Mouse (Mus musculus): ENCODE measurements at regions not wholly inside any gene's neighbourhood (a gene's known extent, or its start where the extent isn't known, plus 50 kb on each side); places are given as distances from the start of the nearest gene placed in this dataset.

DNA sequence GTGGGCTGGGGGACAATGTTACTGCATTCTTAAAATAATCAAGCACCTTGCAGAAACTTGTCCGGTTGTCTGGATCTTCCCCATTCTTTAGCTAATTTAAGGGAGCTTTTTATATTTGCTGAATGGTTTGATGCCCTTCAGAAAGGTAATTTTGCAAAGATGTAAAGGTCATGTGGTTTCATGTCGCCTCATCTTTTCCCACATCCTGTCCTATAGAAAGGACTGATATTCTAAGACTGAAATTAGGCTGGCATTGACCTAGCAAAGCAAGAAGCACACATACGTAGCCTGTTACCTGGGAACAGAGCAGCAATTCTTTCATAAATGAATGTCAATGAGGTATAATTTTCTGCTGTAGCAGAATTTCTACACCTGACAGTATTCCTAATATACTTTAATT lies 315.4 kb downstream of the Cog6 start:
- no peak overlapping the region for H3K27ac ChIP-seq
- no peak for TF ChIP-seq CTCF (IDR thresholded peaks at IDR 0.05)
- intact Hi-C loops (cut with DNase I): no loop called here

GRCm38 (mm10) chr3:52693813-52694212 lies 323.2 kb downstream of the Cog6 start:
- H3K4me3 ChIP-seq: no peak overlapping the region
- no peak for DNase-seq
- no peak for TF ChIP-seq CTCF (IDR thresholded peaks at IDR 0.05)
- no peak overlapping the region for H3K27ac ChIP-seq
- intact Hi-C loops (cut with DNase I): no loop called here

More for the DNA sequence above, 315.4 kb downstream of the Cog6 start:
- no peak overlapping the region for H3K4me3 ChIP-seq
- no peak for DNase-seq

DNA sequence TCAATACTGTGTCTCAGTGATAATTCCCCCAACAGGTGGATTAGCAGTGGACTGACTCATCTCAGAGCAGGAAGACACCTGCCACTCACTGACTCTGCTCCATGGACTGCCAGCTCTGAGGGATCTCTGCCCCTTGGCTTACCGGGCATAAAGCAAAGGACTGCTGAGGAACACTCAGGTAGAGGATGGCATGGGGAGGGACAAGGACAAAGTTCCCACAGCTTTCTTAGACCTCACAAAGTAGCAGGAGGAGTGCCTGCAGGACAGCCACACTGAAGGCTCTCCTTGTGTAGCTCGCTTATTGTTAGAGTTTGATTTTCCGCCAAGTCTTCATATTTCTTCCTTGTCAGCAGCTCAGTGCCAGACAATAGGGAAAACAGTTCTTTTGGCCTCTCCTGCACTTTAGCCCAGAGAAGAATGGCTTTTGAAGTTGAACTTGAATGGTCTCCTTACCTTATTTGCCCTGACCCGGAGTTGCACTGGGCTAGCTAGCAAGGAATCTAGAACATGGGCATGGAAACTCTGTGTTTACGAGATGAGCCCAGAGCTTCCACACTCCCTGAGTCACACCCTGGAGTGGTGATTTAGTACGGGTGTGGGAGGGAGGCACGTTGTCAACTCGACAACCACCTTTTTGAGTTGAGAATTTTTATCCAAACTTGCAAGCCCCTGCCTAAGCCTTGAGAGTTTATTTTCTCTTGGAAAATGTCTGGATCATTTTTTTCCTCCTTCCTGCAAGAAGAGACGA lies 331.4 kb downstream of the Cog6 start:
- Histone ChIP-seq H3K27ac (peak overlapping the region; percentile 76), H3K4me3 (peak overlapping the region; percentile 13)
- intact Hi-C loops (cut with DNase I): no loop called here
- TF ChIP-seq CTCF (IDR thresholded peaks at IDR 0.05): no peak
- peak; percentile 59 for DNase-seq

DNA sequence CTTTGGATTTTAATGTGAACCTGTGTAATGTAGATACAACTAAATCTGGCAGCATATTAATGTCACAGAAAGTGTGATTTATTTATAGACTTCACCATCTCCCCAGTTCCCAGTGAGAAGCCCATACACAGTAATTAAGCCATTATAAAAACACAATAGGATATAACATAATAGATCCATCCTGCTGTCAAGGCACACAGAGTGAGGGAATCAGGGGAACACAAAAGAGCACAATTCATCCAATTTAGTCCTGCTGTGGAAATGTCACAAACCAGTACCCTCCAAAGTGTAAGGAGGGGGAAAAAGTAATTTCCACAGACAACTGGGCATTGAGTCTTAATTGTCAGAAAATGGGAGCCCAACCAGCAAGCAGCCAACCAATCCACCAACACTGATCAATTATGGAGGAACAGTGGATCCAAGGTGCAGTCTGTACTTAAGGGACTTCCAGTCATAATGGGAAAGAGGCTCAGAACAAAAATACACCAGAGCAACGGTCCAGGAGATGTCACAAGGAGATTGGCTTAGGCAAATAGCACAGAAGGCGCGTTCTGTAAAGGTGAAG lies 336.1 kb downstream of the Cog6 start:
- no peak for DNase-seq
- H3K4me3 ChIP-seq: no peak overlapping the region
- intact Hi-C loops (cut with DNase I): no loop called here
- no peak overlapping the region for H3K27ac ChIP-seq
- TF ChIP-seq CTCF (IDR thresholded peaks at IDR 0.05): no peak

DNA sequence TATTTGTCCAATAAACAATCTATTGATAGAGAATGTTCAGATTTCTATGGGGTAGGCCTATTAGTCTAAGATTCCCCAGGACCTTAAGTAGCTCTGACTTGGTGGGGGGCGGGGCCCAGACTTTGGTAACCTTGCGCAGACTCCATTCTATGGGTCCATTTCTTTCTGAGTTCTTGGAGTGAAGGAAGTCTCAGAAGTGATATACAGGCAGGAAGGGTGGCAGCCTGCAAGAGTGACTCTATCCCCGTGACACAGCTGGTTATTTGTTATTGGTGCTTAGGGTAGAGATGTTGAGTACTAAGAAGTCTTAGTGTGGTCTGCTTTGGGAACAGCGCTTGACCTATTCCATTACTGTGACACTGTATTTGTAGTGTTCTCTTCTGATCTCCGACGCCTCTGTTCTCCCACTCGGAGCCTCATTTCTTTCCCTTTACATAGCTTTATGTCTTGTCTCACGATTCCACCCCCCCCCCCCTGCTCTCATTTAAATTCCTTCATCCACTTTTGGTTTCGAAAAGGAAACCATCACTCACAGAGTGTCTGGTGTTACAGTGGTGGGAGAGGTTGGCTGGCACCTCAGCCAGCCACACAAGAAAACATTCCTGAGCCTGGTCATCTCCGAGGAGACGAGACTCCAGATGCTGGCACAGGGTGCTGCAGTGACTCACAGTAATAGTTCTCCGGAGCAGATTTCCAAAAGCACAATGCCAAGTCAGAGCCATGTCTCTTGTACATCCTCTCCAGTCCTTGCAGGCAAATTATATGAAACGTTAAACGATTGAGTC lies 340.0 kb downstream of the Cog6 start:
- no peak overlapping the region for H3K27ac ChIP-seq
- intact Hi-C loops (cut with DNase I): no loop called here
- no peak for TF ChIP-seq CTCF (IDR thresholded peaks at IDR 0.05)
- H3K4me3 ChIP-seq: peak overlapping the region; percentile 33
- peak; percentile 47 for DNase-seq

DNA sequence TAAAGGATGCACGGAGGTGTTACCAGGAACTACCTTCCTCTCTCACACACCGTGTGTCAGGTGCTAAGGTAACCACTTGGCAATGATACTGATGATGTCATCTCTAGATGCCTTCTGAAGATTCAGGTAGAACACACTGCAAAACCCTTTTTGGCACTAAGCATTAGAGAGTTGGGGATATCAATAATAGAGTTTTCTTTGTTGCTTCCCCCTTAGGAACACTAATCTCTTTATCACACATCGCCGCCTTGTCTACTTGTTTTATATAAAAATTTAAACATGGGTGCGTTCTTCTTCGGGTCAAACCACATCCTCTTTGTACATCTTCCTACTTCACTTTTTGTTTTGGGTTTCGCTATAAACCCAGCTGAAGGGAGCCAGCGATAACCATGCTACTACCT lies 346.4 kb downstream of the Cog6 start:
- no peak overlapping the region for H3K27ac ChIP-seq
- DNase-seq: no peak
- intact Hi-C loops (cut with DNase I): no loop called here
- no peak overlapping the region for H3K4me3 ChIP-seq
- no peak for TF ChIP-seq CTCF (IDR thresholded peaks at IDR 0.05)

DNA sequence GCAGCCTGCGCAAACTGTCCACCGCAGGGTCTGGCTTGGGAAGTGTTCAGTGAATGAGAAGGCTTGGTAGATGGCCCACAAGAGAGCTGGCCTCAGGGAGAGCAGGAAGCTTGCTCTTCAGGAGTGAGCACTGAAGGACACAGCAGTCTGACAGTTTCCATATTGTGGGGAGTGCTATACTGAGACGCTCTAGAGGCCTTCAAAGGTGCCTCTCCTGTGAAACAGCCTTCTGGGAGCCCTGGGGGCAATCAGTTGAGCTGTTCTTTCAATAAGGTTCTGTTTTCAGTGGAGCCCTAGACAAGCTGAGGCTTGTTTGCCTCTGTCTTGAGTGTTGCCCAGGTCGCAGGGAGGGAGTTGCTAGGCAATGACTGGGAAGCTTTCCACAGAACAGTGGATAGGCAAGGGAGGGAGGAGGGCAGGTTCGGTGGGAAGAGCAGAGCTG lies 353.9 kb downstream of the Cog6 start:
- DNase-seq: no peak
- Histone ChIP-seq H3K27ac (no peak overlapping the region), H3K4me3 (no peak overlapping the region)
- intact Hi-C loops (cut with DNase I): no loop called here
- TF ChIP-seq CTCF (IDR thresholded peaks at IDR 0.05): no peak

DNA sequence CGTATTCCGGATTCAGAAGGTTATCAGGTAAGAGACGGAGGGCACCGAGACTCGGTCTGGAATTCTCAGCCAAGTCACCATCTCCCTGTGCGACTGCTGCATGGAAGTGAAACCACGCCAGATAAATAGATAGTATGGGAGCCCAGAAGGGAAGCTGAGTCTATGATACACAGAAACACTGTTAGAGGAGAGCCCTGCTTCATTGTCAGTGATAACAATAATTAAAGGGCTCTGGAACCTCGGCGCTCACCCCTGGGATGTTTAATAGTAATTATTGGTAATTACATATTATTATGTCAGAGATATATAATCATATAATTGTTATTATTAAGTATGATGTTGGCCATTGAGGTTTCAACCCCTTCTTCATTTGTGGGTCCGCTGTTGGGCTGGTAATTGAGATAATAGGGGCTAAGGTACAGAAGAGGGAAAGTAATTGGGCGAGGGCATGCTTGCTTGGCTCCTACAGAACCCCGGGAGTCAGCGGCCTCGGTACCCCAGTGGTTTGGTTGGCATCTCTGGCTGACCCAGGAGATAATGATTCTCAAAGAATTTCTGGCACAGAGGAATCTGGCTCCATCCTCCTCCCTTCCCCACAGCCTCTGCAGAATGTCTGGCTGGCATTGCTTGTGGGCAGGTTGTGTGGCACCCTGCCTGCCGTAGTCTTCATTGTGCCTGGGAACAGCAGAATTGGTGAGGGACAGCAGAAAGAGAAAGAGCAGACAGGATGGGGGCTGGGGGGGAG lies 354.7 kb downstream of the Cog6 start:
- no peak for DNase-seq
- Histone ChIP-seq H3K27ac (no peak overlapping the region), H3K4me3 (no peak overlapping the region)
- intact Hi-C loops (cut with DNase I): no loop called here
- TF ChIP-seq CTCF (IDR thresholded peaks at IDR 0.05): no peak

DNA sequence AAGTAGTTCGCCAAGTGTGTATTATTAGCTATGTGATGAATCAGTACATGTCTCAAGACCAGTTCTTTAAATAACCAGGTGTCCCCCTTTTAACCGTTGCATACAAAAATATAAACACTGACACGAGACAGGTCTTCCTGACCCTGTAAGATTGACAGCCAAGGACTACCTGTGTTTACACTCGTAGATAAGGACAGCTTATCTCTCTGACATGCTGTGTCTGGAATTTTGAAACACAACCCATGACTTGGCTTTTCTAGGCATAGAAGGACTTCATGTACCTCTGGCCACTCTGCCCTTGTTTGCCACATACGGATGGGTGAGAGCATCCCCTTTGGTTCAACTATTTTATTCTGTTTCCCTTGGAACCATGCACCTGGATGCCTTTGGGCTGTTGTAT lies 364.0 kb downstream of the Cog6 start:
- intact Hi-C loops (cut with DNase I): no loop called here
- Histone ChIP-seq H3K4me3 (no peak overlapping the region), H3K27ac (no peak overlapping the region)
- no peak for TF ChIP-seq CTCF (IDR thresholded peaks at IDR 0.05)
- no peak for DNase-seq

GRCm38 (mm10) chr3:52652476-52652870 lies 364.6 kb downstream of the Cog6 start:
- intact Hi-C loops (cut with DNase I): no loop called here
- TF ChIP-seq CTCF (IDR thresholded peaks at IDR 0.05): no peak
- no peak for DNase-seq
- Histone ChIP-seq H3K4me3 (no peak overlapping the region), H3K27ac (no peak overlapping the region)

- no peak for DNase-seq
- no peak overlapping the region for H3K4me3 ChIP-seq
- TF ChIP-seq CTCF (IDR thresholded peaks at IDR 0.05): no peak
- peak overlapping the region; percentile 48 for H3K27ac ChIP-seq
- intact Hi-C loops (cut with DNase I): no loop called here
These were observed 365.1 kb downstream of the Cog6 start for GRCm38 (mm10) chr3:52651862-52652475.

DNA sequence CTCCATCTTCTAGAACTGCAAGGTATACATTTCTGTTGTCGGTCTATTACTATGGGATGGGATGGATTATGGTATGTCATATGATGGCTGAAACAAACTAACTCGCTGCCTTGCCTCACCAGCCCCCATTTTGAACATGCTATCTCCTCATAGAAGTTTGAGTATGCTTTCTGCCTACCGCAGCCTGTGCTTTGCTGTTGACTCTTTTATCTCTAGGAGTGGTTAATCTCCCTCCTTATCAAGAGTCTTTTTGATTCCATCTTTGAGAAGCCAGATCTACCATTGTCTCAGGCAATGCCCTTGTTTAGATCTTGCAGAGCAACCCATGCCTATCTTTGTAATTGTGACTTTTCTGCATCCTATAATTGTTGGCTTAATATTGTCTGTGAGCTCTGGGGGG lies 367.0 kb downstream of the Cog6 start:
- no peak for TF ChIP-seq CTCF (IDR thresholded peaks at IDR 0.05)
- no peak for DNase-seq
- intact Hi-C loops (cut with DNase I): no loop called here
- Histone ChIP-seq H3K27ac (no peak overlapping the region), H3K4me3 (no peak overlapping the region)
